Comparison of ENCODE assay signal across 8 mouse cellular contexts in genomic region chr12:9052075-9052829, GRCm38 (mm10). TPM values are rescaled to one million over a fixed set of nuclear protein-coding genes. Genes with fewer than 3 reads are reported as not detected.
DNase-seq lines count a peak whose midpoint lies in the region; ATAC-seq and TF ChIP-seq lines count a peak whose summit lies in the region.

No protein-coding gene starts in this region.

- H3K4me2 ChIP-seq in heart, embryonic 16.5 days (ENCODE audit: low read depth, low read length): no peak overlapping the region
- no peak overlapping the region for H3K4me2 ChIP-seq in liver, embryonic 14.5 days (ENCODE audit: low read depth)
- H3K4me2 ChIP-seq in neural tube, embryonic 12.5 days (replicated peaks): no peak overlapping the region
- H3K4me2 ChIP-seq in stomach, postnatal 0 days (replicated peaks; ENCODE audit: low read depth): no peak overlapping the region

- no peak for TF ChIP-seq EP300 in liver, embryonic 14.5 days (IDR thresholded peaks at IDR 0.05; ENCODE audit: low read depth)
- no peak for TF ChIP-seq EP300 in stomach, postnatal 0 days (optimal IDR thresholded peaks at IDR 0.05)

- no peaks in the 10 kb centered on the region for H3K27me3 ChIP-seq in forebrain, embryonic 10.5 days (ENCODE audit: poor library complexity, severe bottlenecking)
- H3K27me3 ChIP-seq in heart, embryonic 16.5 days (ENCODE audit: control insufficient read depth, insufficient read depth, low read length): no peaks in the 10 kb centered on the region
- H3K27me3 ChIP-seq in liver, embryonic 14.5 days (ENCODE audit: control insufficient read depth, insufficient read depth, low read length): no peaks in the 10 kb centered on the region
- no peaks in the 10 kb centered on the region for H3K27me3 ChIP-seq in neural tube, embryonic 12.5 days (replicated peaks)
- H3K27me3 ChIP-seq in stomach, postnatal 0 days (ENCODE audit: control insufficient read depth, insufficient read depth, low read length): no peaks in the 10 kb centered on the region

- 59% methylated on average over 8 of the region's 8 CpGs for WGBS in forebrain, embryonic 10.5 days
- 57% methylated on average over 8 of the region's 8 CpGs for WGBS in heart, embryonic 16.5 days
- 47% methylated on average over 8 of the region's 8 CpGs for WGBS in liver, embryonic 14.5 days (ENCODE audit: insufficient replicate concordance)
- WGBS in neural tube, embryonic 12.5 days: 63% methylated on average over 8 of the region's 8 CpGs
- 61% methylated on average over 8 of the region's 8 CpGs for WGBS in stomach, postnatal 0 days

- H3K9me3 ChIP-seq in forebrain, embryonic 10.5 days: no peaks in the 10 kb centered on the region
- H3K9me3 ChIP-seq in heart, embryonic 16.5 days (replicated peaks; ENCODE audit: control insufficient read depth, low read length): no peaks in the 10 kb centered on the region
- no peaks in the 10 kb centered on the region for H3K9me3 ChIP-seq in liver, embryonic 14.5 days (ENCODE audit: control insufficient read depth, low read length)
- no peaks in the 10 kb centered on the region for H3K9me3 ChIP-seq in neural tube, embryonic 12.5 days
- H3K9me3 ChIP-seq in stomach, postnatal 0 days (ENCODE audit: control insufficient read depth, low read length): no peaks in the 10 kb centered on the region

- H3K4me1 ChIP-seq in forebrain, embryonic 10.5 days: no peaks in the 10 kb centered on the region
- H3K4me1 ChIP-seq in heart, embryonic 16.5 days (ENCODE audit: control insufficient read depth, insufficient read depth, low read length): no peaks in the 10 kb centered on the region
- H3K4me1 ChIP-seq in liver, embryonic 14.5 days (replicated peaks; ENCODE audit: control insufficient read depth in 2 of 2, insufficient read depth in 2 of 2, low read length in 1 of 2): no peaks in the 10 kb centered on the region
- H3K4me1 ChIP-seq in neural tube, embryonic 12.5 days: no peaks in the 10 kb centered on the region
- no peaks in the 10 kb centered on the region for H3K4me1 ChIP-seq in stomach, postnatal 0 days (replicated peaks; ENCODE audit: control insufficient read depth, insufficient read depth)

- peak; percentile 95 for TF ChIP-seq CTCF in brain, embryonic 14.5 days (IDR thresholded peaks at IDR 0.05; ENCODE audit: borderline replicate concordance, extremely low read depth, insufficient read depth, insufficient read length)
- TF ChIP-seq CTCF in liver, embryonic 14.5 days (IDR thresholded peaks at IDR 0.05; ENCODE audit: low read depth): peak; percentile 98
- peak; percentile 99 for TF ChIP-seq CTCF in stomach, postnatal 0 days (IDR thresholded peaks at IDR 0.05; ENCODE audit: low read depth)

- no peak overlapping the region for H3K4me3 ChIP-seq in forebrain, embryonic 10.5 days
- H3K4me3 ChIP-seq in heart, embryonic 16.5 days (ENCODE audit: low read length): no peak overlapping the region
- no peak overlapping the region for H3K4me3 ChIP-seq in liver, embryonic 14.5 days (ENCODE audit: insufficient read depth in 1 of 2, low read depth in 2 of 2, low read length in 2 of 2)
- no peak overlapping the region for H3K4me3 ChIP-seq in neural tube, embryonic 12.5 days
- H3K4me3 ChIP-seq in stomach, postnatal 0 days (ENCODE audit: low read depth, low read length): no peak overlapping the region

- DNase-seq in CD4-positive helper T cell, adult 2 months (ENCODE audit: low read depth, low spot score): peak; percentile 62
- DNase-seq in brain, embryonic 14.5 days (ENCODE audit: low read depth): peak; percentile 84
- peak; percentile 74 for DNase-seq in forebrain, embryonic 10.5 days (ENCODE audit: extremely low spot score, low spot score)
- peak; percentile 82 to 91 for DNase-seq in kidney, postnatal 25 days
- peak; percentile 30 to 40 (median 38) for DNase-seq in liver, embryonic 14.5 days (ENCODE audit: low read depth in 3 of 3, low spot score in 3 of 3)
- peak; percentile 82 for DNase-seq in stomach, postnatal 0 days (ENCODE audit: low spot score)

- peak; percentile 70; the same call in 1 of the 2 replicates for ATAC-seq in heart, embryonic 16.5 days (replicated peaks; ENCODE audit: extremely low read depth, insufficient read depth, low FRiP score)
- peak; percentile 62; the same call in 1 of the 2 replicates for ATAC-seq in liver, embryonic 14.5 days (ENCODE audit: insufficient read depth)
- peak; percentile 87 for ATAC-seq in neural tube, embryonic 12.5 days (ENCODE audit: low FRiP score, low read depth)
- peak; percentile 73 for ATAC-seq in stomach, postnatal 0 days (ENCODE audit: low FRiP score, low TSS enrichment)

- H3K36me3 ChIP-seq in forebrain, embryonic 10.5 days (replicated peaks): no peaks in the 10 kb centered on the region
- no peaks in the 10 kb centered on the region for H3K36me3 ChIP-seq in heart, embryonic 16.5 days (ENCODE audit: control insufficient read depth, insufficient read depth)
- H3K36me3 ChIP-seq in liver, embryonic 14.5 days (replicated peaks; ENCODE audit: control insufficient read depth, insufficient read depth, low read depth): no peaks in the 10 kb centered on the region
- H3K36me3 ChIP-seq in neural tube, embryonic 12.5 days: no peaks in the 10 kb centered on the region
- no peaks in the 10 kb centered on the region for H3K36me3 ChIP-seq in stomach, postnatal 0 days (ENCODE audit: control insufficient read depth, insufficient read depth, low read length)

- H3K27ac ChIP-seq in forebrain, embryonic 10.5 days: no peak overlapping the region
- H3K27ac ChIP-seq in heart, embryonic 16.5 days (ENCODE audit: low read length): no peak overlapping the region
- no peak overlapping the region for H3K27ac ChIP-seq in liver, embryonic 14.5 days
- no peak overlapping the region for H3K27ac ChIP-seq in neural tube, embryonic 12.5 days
- no peak overlapping the region for H3K27ac ChIP-seq in stomach, postnatal 0 days (replicated peaks)

- H3K9ac ChIP-seq in heart, embryonic 16.5 days (ENCODE audit: low read length): no peak overlapping the region
- H3K9ac ChIP-seq in liver, embryonic 14.5 days (replicated peaks): no peak overlapping the region
- H3K9ac ChIP-seq in neural tube, embryonic 12.5 days: no peak overlapping the region
- H3K9ac ChIP-seq in stomach, postnatal 0 days (ENCODE audit: low read length): no peak overlapping the region

- TF ChIP-seq POLR2A in brain, embryonic 14.5 days (IDR thresholded peaks at IDR 0.05; ENCODE audit: borderline replicate concordance, extremely low read depth, insufficient read depth, insufficient read length, poor library complexity, severe bottlenecking): no peak

RNA-seq across cellular contexts. Expression of gene Ttc32, which starts 22.5 kb away (rescaled TPM):
- 5.8 and 9.1 TPM in 2 replicates for polyA plus RNA-seq in brain, embryonic 14.5 days (2012; rRNA removed)
- polyA plus RNA-seq in forebrain, embryonic 10.5 days (2016; fragmentation: Nextera tagmentation; extraction: Ambion mirVana): 18.3 and 21.2 TPM in 2 replicates
- 14.8 and 18.9 TPM in 2 replicates for polyA plus RNA-seq in heart, embryonic 16.5 days (2015; fragmentation: Nextera tagmentation; extraction: Ambion mirVana)
- polyA plus RNA-seq in liver, embryonic 14.5 days (2012; rRNA removed): 3.7 and 6.0 TPM in 2 replicates
- 13.9 and 14.1 TPM in 2 replicates for polyA plus RNA-seq in liver, embryonic 14.5 days (2014; fragmentation: Nextera tagmentation; extraction: Ambion mirVana)
- polyA plus RNA-seq in neural tube, embryonic 12.5 days (2016; fragmentation: Nextera tagmentation; extraction: Ambion mirVana): 16.7 and 18.6 TPM in 2 replicates
- polyA plus RNA-seq in stomach, postnatal 0 days (2015; fragmentation: Nextera tagmentation; extraction: Ambion mirVana): 19.5 and 19.6 TPM in 2 replicates
